Mouse (Mus musculus) spleen, embryonic (tissue): Measurements from ENCODE around the gene Sema6d.

Experiments used
- CTCF ChIA-PET: fragments of 350-600 bp; sonication (Branson Sonifier 250); formaldehyde crosslinking; loops from one replicate; lab custom pipeline; 2022; lab: Charles Lee

Sema6d gene

GRCm38 (mm10) chr2:124171718-124172117 is 81.9 kb downstream of the Sema6d start:
- CTCF ChIA-PET = no interaction called here

GRCm38 (mm10) chr2:124176265-124176664 is 86.5 kb downstream of the Sema6d start:
- CTCF ChIA-PET = no interaction called here

DNA sequence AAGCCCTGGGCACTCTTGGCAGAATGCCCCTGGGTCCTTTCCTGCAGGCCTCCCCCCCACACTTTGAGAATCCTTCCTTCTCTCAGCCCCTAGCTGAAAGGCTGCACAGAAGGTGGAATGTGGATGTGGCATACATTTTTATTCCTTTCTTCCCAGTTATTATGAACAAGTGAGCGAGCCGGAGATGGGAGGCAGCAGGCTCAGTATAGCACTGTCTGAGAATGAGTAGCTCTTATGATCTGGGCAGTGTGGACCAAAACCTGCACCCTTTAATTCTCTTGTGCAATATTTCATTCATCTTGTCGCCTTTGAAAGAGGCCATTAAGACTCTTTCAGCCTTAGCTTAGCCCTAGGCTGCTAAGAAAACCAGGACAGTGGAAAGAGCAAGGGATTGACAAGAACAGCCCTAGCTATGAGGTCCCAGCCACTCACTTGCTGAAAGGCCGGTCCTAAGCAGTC is 87.0 kb downstream of the Sema6d start:
- CTCF ChIA-PET = no interaction called here

- CTCF ChIA-PET = no interaction called here
Observed at GRCm38 (mm10) chr2:124189271-124189670, 99.5 kb downstream of the Sema6d start.

DNA sequence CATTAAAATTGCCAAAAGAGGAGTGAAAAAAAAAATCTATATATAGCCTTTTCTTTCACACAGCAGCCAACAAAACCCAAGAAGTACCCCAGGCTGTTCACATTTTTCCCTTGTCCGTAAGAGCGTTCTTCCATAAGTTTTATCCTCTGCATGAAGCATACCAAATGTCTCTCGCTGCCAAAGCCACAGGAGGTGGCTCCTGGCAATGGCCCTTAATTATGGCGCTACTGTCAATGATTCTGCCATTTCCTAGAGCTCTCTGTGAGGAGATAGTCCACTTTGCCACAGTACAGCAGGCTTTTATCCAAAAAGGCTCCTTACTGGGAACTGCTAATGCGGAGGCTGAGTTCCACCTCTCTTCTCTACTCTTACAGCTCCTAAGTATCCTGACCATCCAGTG is 104.3 kb downstream of the Sema6d start:
- CTCF ChIA-PET = no interaction called here

- CTCF ChIA-PET = no interaction called here
Observed at GRCm38 (mm10) chr2:124201493-124201892, 111.7 kb downstream of the Sema6d start.

DNA sequence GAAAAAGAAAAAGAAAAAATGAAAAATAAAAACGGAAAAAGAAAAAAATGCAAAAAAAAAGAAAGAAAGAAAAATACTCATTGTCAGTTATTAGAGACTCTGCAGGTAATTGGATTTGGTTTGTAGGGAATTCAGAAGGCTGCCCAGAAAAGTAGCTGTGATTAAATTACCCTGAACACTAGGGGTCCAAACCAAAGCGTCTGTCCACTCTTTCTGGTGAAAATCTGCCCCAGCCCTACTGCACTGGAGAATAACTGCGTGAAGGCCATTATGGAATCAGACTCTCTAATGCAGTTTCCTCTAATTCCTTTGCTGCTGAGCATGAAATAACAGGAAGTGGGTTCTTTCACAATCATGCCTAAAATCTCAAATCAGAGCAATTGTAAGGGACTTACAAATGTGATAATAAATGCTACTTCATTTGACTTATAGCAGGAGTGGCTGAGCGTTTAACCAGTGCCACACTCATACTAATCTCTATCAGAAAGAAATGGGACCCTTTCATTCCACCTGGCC is 112.8 kb downstream of the Sema6d start:
- CTCF ChIA-PET = no interaction called here

DNA sequence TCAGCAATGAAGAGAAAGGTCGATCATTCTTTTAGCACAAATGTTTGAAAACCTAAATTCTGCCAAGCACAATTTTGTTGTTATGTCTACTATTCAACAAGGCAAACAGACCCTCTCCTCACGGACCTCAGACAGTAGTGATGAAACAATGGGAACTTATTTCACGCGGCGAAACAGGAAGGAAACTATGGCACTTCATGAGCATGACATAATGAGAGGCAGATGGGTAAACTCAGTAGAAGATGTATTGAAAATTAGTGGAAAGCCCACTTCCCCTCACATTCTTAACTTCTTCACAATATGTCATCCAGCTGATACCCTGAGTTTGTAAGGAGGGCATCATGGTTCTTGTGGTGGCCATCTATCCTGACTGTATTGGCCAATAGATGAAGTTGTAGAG is 116.0 kb downstream of the Sema6d start:
- CTCF ChIA-PET = no interaction called here

DNA sequence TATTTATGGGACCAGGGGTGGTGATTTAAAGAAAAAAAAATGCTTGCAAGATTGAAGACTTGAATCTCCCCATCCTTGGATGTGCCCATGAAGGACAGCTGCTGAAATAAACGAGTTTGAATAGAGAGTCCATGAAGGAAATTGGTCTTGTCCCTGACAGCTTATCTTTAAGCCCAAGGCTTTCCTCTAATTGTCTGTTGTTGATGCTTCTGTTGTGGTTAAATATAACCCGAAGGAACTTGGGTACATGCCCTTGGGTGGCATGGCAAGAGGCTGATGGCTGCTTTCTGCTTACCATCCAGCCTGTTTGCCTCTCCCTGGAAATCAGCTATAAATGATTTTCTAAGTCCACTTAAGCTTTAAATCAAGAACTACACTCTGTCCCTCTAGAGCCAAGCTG is 118.5 kb downstream of the Sema6d start:
- CTCF ChIA-PET = no interaction called here

DNA sequence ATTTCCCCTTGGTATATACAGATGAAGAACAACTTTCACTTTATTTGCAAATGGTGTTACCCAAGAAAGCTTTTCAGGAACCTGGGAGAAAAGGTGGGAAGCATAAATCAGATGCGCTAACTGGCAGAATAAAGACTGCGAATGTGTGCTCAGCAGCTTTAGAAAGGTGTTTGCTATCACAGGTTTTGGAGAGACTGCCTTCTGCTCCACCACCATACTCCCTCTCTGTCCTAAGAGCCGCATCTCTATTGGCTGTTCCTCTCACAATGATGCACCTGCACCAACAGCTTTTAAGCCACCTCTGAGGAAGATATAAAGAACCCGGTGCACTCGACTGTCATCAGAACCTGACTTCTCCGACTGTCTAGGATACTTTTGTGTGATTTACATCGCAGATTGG is 133.8 kb downstream of the Sema6d start:
- CTCF ChIA-PET = no interaction called here

DNA sequence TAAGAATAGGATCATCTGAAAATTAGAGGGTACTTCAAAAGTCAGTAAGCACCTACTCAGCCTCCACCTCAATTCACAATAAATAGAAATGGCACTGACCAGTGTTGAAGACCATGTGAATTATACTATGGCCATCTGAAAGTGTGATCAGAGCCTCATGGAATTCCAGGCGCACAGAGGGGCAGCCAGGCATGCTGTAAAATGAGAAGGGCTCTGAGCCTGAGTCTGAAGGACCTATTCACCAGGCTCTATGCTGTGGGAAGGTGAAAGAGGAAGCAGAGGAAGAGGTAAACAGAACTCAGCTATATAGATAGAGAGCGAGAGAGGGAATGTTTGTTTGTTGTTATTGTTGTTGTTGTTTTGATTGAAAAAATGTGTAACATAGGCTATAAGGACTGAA is 134.6 kb downstream of the Sema6d start:
- CTCF ChIA-PET = no interaction called here

DNA sequence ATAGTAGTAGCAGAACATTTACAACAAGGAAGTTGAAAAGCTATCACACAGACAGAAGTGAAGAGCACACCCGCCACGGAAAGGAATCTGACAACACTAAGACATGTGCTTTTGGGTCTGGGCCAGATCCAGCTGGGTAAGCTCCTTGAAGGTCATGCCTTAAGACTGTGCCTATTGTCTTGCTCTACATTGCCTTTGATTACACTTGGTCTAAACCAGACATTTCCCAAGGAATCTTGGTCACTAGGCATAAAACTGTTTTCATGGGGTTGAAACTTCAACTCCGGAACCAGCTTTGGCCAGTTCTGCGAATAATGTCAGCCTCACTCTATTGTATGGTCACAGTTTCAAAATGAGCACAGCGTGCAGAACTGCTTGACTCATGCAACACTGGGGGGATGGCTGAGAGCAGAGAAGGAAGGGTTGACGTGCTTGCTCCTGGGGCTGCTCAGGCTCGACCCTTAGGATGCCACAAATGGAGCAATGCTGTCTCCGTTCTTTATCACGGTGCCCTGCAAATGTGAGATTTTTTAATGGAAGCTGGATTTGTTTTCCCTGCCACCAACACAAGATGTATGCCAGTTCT is 145.0 kb downstream of the Sema6d start:
- CTCF ChIA-PET = no interaction called here

GRCm38 (mm10) chr2:124235237-124236055 is 145.7 kb downstream of the Sema6d start:
- CTCF ChIA-PET = no interaction called here

- CTCF ChIA-PET = no interaction called here
Observed at GRCm38 (mm10) chr2:124236831-124237230, 147.1 kb downstream of the Sema6d start.

GRCm38 (mm10) chr2:124243608-124244007 is 153.8 kb downstream of the Sema6d start:
- CTCF ChIA-PET = no interaction called here

- CTCF ChIA-PET = no interaction called here
Observed at GRCm38 (mm10) chr2:124244543-124245245, 154.9 kb downstream of the Sema6d start.

GRCm38 (mm10) chr2:124258108-124258507 is 168.3 kb downstream of the Sema6d start:
- CTCF ChIA-PET = no interaction called here

DNA sequence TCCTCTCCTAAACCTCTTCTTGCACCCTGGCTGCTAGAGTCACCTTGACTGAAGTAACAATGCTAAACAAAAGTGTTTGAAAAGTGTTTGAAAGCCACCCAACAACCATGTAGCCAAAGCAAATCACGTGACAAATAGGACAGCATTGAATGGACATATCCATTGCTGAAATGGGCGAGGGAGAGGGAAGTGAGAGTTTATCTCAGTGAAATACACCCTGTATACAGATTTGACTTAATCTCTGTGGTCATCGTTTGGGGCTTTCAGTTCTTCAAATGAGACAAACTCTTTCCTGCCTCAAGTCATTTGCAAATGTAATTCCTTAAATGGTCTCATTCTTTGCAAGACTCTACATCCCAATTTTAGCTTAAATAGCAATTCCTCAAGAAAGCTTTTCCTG is 174.5 kb downstream of the Sema6d start:
- CTCF ChIA-PET = no interaction called here

DNA sequence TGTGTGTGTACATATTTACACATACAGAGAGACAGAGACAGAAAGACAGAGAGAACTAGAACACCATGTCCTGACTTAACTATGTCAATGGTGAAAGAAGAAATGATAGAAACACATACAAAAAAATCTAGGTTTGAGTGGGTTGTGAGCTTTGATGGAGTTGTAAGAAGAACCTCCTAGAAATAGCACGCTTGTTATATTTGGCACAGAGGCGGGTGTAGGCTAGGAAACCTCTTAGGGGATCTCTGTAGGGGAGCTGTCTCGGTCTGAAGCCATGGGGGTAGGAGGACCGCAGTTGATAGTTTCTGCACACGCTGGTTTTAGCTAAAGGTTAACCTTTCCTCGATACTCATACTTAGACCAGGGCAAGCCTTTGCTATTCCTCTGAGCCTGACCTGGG is 181.4 kb downstream of the Sema6d start:
- CTCF ChIA-PET = no interaction called here

DNA sequence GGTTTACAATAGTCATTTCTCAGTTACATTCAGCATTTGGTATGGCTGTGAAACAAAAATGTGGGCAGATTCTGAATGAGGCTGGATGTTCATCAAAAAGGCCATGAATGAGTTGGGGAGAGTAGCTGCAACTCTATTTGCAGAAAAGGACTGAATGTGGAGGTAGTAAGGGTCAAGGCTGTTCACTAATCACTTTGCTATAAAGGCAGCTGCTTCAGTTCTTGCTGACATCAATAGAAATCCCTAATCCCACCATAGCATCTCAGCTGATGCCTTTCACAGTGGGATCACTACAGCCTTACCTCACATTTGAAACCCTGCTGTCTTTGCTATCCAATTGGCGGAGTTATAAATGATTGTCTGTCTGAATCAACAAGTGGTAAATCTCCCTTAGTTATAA is 187.7 kb downstream of the Sema6d start:
- CTCF ChIA-PET = no interaction called here

DNA sequence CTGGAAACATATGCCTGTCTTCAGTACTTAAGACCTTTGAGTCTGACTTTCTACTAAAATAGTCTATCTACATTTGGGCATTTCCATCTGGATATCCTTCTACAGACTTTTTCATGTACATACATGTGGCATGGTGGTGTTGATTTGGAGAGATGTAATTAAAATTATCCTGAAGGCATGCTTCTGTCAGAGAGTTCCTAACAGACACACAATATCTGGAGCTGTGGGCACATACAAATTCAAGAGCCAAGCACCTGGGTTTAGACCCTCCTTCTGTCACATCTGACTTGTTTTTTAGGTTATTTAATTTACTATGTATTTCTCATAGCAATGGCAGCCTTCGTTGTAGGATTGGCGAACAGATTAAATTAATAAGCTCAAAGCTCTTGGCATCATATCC is 195.3 kb downstream of the Sema6d start:
- CTCF ChIA-PET = no interaction called here

- CTCF ChIA-PET = no interaction called here
Observed at GRCm38 (mm10) chr2:124289356-124289755, 199.6 kb downstream of the Sema6d start.

DNA sequence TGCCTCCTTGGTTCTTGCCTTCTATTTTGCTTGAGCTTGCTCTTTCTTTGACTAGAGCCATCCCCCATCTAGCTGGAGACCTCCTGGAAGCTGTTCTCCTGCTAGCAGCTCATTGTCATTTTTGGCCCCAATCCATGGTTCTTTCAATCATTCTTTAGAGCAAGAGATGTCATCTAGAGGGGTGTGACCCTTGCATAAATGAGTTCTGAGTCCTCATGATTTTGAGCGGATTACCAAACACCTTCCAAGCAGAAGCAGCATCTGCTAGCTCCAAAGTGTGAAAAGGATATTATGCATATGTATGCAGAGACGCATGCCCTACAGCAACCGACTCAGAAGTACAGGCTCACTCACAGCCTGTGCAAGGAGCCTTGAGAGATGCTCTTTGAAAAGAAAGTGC is 201.4 kb downstream of the Sema6d start:
- CTCF ChIA-PET = no interaction called here
